Mouse (Mus musculus): ENCODE results near the gene Apol9b. TPM values are rescaled to one million over a fixed set of nuclear protein-coding genes. Genes with fewer than 3 reads are reported as not detected.

The Apol9b gene
- polyA plus RNA-seq, 1 experiment from 2014 or later, result not detected

DNA sequence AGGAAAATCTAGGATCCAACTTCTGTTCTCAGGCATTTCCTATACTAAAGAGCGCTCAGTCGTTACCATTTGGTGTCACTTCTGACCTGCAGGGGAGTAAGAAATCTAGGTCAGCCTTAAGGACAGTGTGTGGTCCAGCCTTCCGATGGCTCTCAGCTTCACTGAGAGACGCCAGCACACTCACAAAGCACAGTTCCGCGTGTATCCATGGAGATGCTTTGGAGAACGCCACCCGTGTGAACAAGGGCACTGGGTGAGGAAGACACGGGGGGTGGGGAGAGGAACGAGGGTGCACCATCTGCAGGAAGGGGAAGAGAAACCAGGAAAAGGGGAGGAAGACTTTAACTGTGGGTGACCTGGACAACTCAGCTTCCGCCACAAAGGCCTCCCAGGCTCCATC is 23.6 kb downstream of the Apol9b start:
- Histone ChIP-seq H3K4me2 (ENCODE audit: low read depth, severe bottlenecking) (no peak overlapping the region), H3K36me3 (ENCODE audit: control insufficient read depth, insufficient read depth, low read length) (no peaks in the 10 kb centered on the region), H3K27me3 (ENCODE audit: control insufficient read depth, insufficient read depth, low read length) (no peaks in the 10 kb centered on the region), H3K27ac (replicated peaks; ENCODE audit: low read depth, low read length) (no peak overlapping the region), H3K9ac (ENCODE audit: low read length) (no peak overlapping the region), H3K4me1 (ENCODE audit: control insufficient read depth, insufficient read depth, low read length) (no peaks in the 10 kb centered on the region), H3K4me3 (ENCODE audit: low read depth, low read length) (no peak overlapping the region), H3K9me3 (ENCODE audit: control insufficient read depth, low read length) (no peaks in the 10 kb centered on the region)
- 60% methylated on average over 11 of the region's 11 CpGs for WGBS
- DNase-seq (ENCODE audit: low spot score) (no peak), ATAC-seq (ENCODE audit: insufficient number of reproducible peaks, low FRiP score, low TSS enrichment, low read depth) (no peak)

DNA sequence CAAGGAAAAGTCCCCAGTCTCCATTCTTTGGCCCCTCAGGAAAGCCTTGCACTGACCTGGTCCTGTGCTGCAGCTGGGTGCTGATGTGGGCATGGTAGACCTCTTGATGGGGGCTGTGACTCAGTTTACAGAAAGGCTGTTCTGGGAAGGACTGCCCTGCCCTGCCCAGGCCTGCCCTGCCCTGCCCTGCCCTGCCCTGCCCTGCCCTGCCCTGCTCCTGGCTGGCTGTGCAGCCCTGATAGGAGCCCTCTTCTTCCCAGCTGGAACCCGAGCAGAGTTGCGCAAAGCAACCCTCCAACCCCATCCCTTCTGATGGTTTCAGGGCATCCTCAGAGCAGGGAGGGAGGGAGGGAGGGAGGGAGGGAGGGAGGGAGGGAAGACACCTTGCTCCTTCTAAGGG is 26.3 kb downstream of the Apol9b start:
- Histone ChIP-seq H3K9me3 (ENCODE audit: control insufficient read depth, low read length) (no peaks in the 10 kb centered on the region), H3K4me2 (ENCODE audit: low read depth, severe bottlenecking) (no peak overlapping the region), H3K27ac (replicated peaks; ENCODE audit: low read depth, low read length) (no peak overlapping the region), H3K36me3 (ENCODE audit: control insufficient read depth, insufficient read depth, low read length) (0 out of 2 replicates have a peak, but pooled peaks cover 1% of the 10 kb centered on the region), H3K27me3 (ENCODE audit: control insufficient read depth, insufficient read depth, low read length) (no peaks in the 10 kb centered on the region), H3K4me3 (ENCODE audit: low read depth, low read length) (no peak overlapping the region), H3K9ac (ENCODE audit: low read length) (no peak overlapping the region), H3K4me1 (ENCODE audit: control insufficient read depth, insufficient read depth, low read length) (no peaks in the 10 kb centered on the region)
- DNase-seq (ENCODE audit: low spot score) (no peak), ATAC-seq (ENCODE audit: insufficient number of reproducible peaks, low FRiP score, low TSS enrichment, low read depth) (no peak)
- 40% methylated on average over 2 of the region's 2 CpGs for WGBS

DNA sequence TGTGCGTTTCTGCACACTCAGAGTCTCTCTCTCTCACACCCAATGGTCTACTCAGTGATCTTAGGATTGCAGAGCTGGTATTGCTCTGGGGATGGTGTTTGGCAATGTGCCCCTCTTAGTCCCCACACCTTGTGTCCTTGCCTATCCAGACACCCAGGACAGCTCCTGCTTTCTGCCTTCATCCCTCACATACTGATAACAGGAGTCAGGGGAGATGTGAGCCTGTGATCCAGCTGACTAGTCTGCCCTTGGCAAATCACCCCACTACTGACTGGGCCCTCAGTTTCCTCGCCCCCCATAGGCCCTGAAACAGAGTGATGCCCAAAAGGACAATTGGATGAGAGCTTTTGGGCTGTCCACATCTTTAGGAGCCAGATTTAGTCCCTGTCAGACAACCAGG is 27.2 kb downstream of the Apol9b start:
- ATAC-seq (ENCODE audit: insufficient number of reproducible peaks, low FRiP score, low TSS enrichment, low read depth) (no peak), DNase-seq (ENCODE audit: low spot score) (no peak)
- 0 out of 2 replicates have a peak, but pooled peaks cover 2% of the 10 kb centered on the region for H3K36me3 ChIP-seq (ENCODE audit: control insufficient read depth, insufficient read depth, low read length)
- H3K9ac ChIP-seq (ENCODE audit: low read length), result no peak overlapping the region
- 60% methylated on average over 2 of the region's 2 CpGs for WGBS
- H3K27me3 ChIP-seq (ENCODE audit: control insufficient read depth, insufficient read depth, low read length), result no peaks in the 10 kb centered on the region
- H3K9me3 ChIP-seq (ENCODE audit: control insufficient read depth, low read length), result no peaks in the 10 kb centered on the region
- no peak overlapping the region for H3K4me3 ChIP-seq (ENCODE audit: low read depth, low read length)
- no peak overlapping the region for H3K4me2 ChIP-seq (ENCODE audit: low read depth, severe bottlenecking)
- H3K4me1 ChIP-seq (ENCODE audit: control insufficient read depth, insufficient read depth, low read length), result no peaks in the 10 kb centered on the region
- H3K27ac ChIP-seq (replicated peaks; ENCODE audit: low read depth, low read length), result no peak overlapping the region

DNA sequence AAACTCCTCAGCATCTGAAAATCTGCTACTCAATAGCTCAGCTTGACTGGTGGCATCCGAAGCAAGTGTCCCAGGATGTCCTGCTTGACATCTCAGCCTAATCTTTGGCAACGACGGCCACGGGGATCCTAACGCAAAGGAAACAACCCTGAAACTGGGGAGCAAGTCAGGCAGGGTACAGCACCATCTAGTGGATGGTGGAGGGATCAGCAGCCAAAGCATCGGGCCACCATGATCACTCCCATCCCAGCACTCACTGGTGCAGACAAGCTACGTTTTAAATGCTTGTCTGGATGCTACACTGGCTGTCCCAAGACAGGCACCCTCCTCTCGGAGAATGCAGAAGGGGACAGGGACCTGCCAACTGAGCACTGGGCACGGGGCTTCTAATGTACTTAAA is 28.0 kb downstream of the Apol9b start, which contains the start of gene Apol8:
Apol8 (minus strand) TSS at position 156 of the 400 bp plus-strand sequence.
- Histone ChIP-seq H3K36me3 (ENCODE audit: control insufficient read depth, insufficient read depth, low read length) (0 out of 2 replicates have a peak, but pooled peaks cover 5% of the 10 kb centered on the region), H3K4me3 (ENCODE audit: low read depth, low read length) (no peak within 1 kb of the TSS), H3K27ac (replicated peaks; ENCODE audit: low read depth, low read length) (no peak within 1 kb of the TSS), H3K9me3 (ENCODE audit: control insufficient read depth, low read length) (no peaks in the 10 kb centered on the region), H3K9ac (ENCODE audit: low read length) (no peak within 1 kb of the TSS), H3K4me1 (ENCODE audit: control insufficient read depth, insufficient read depth, low read length) (no peaks in the 10 kb centered on the region), H3K4me2 (ENCODE audit: low read depth, severe bottlenecking) (no peak within 1 kb of the TSS), H3K27me3 (ENCODE audit: control insufficient read depth, insufficient read depth, low read length) (no peaks in the 10 kb centered on the region)
- ATAC-seq (ENCODE audit: insufficient number of reproducible peaks, low FRiP score, low TSS enrichment, low read depth) (no peak), DNase-seq (ENCODE audit: low spot score) (peak; percentile 79)
- WGBS, result 10% methylated on average over 9 of the region's 9 CpGs

DNA sequence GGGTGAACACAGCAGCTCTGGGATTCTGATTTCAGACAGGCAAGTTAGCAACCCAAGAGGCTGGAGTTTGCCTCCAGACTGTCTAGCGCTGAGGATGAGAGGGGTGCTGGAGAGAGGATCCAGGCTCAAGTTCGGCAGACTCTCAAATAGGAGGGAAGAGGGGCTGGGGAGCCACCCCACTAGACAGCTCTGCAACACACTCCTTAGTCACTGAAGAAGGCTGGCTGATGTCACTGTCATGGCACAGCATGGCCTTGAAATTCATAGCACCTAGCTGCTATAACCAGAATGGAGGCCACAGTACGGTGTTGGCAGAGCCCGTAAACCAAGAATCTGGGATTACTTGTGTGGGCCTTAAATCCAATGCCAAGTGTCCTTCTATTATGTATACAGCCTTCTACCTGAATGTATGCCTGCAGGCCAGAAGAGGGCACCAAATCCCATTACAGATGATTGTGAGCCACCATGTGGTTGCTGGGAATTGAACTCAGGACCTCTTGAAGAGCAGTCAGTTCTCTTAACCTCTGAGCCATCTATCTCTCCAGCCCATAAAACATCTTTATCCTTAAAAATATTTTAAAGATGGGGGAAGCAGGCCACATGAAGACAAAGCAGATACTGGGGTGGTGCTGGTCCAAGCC is 28.9 kb downstream of the Apol9b start:
- Histone ChIP-seq H3K27me3 (ENCODE audit: control insufficient read depth, insufficient read depth, low read length) (no peaks in the 10 kb centered on the region), H3K4me1 (ENCODE audit: control insufficient read depth, insufficient read depth, low read length) (no peaks in the 10 kb centered on the region), H3K27ac (replicated peaks; ENCODE audit: low read depth, low read length) (no peak overlapping the region), H3K9ac (ENCODE audit: low read length) (no peak overlapping the region), H3K9me3 (ENCODE audit: control insufficient read depth, low read length) (no peaks in the 10 kb centered on the region), H3K36me3 (ENCODE audit: control insufficient read depth, insufficient read depth, low read length) (peaks cover 10% of the 10 kb centered on the region; the same call in 1 of the 2 replicates), H3K4me2 (ENCODE audit: low read depth, severe bottlenecking) (no peak overlapping the region), H3K4me3 (ENCODE audit: low read depth, low read length) (no peak overlapping the region)
- 79% methylated on average over 4 of the region's 4 CpGs for WGBS
- DNase-seq (ENCODE audit: low spot score) (no peak), ATAC-seq (ENCODE audit: insufficient number of reproducible peaks, low FRiP score, low TSS enrichment, low read depth) (no peak)

DNA sequence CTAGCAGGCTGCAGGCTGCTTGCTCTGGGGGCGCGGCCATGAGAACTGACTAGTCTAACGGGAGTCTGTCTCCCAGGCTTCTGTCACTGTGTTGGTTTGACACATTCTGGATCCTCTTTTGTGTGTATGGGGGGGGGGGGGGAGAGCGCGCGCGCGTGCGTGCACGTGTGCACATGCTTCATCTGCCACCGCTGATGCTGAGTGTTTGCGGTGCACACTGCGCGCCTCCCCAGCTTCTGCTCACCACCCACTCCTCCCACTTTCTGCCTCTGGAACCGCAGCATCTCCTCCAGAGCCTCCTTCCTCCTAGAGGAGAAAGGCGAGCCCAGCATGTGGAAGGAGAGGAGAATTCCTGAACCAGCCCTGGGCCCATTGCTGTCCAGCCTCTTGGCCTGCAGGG is 31.2 kb downstream of the Apol9b start:
- no peak for ATAC-seq (ENCODE audit: insufficient number of reproducible peaks, low FRiP score, low TSS enrichment, low read depth)
- Histone ChIP-seq H3K27ac (replicated peaks; ENCODE audit: low read depth, low read length) (no peak overlapping the region), H3K4me3 (ENCODE audit: low read depth, low read length) (no peak overlapping the region), H3K9me3 (ENCODE audit: control insufficient read depth, low read length) (no peaks in the 10 kb centered on the region), H3K36me3 (ENCODE audit: control insufficient read depth, insufficient read depth, low read length) (peaks cover 19% of the 10 kb centered on the region; the same call in 1 of the 2 replicates), H3K4me1 (ENCODE audit: control insufficient read depth, insufficient read depth, low read length) (no peaks in the 10 kb centered on the region), H3K4me2 (ENCODE audit: low read depth, severe bottlenecking) (no peak overlapping the region), H3K27me3 (ENCODE audit: control insufficient read depth, insufficient read depth, low read length) (no peaks in the 10 kb centered on the region), H3K9ac (ENCODE audit: low read length) (no peak overlapping the region)
- DNase-seq (ENCODE audit: low spot score), result no peak
- WGBS, result 95% methylated on average over 15 of the region's 16 CpGs

DNA sequence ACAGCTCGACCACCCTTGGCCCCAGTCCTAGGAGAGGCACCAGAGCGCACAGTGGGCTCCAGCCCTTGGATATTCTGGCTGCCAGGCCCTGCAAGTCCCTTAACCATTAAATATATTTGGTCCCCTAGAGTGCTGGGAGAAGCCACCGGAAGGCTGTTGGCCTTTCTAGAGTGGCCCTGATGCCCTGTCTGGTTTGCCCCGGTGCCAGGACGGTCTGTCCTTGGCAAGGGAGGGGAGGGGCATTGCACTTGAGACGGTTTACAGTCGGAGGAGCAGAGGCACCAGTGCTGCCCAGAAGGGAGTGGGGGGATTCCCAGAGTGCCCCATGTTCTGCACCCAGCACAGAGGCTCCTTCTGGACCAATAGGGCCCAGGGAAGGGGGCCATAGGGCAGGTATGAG is 32.2 kb downstream of the Apol9b start:
- Histone ChIP-seq H3K9me3 (ENCODE audit: control insufficient read depth, low read length) (no peaks in the 10 kb centered on the region), H3K4me1 (ENCODE audit: control insufficient read depth, insufficient read depth, low read length) (no peaks in the 10 kb centered on the region), H3K4me2 (ENCODE audit: low read depth, severe bottlenecking) (no peak overlapping the region), H3K9ac (ENCODE audit: low read length) (no peak overlapping the region), H3K4me3 (ENCODE audit: low read depth, low read length) (no peak overlapping the region), H3K27ac (replicated peaks; ENCODE audit: low read depth, low read length) (no peak overlapping the region), H3K27me3 (ENCODE audit: control insufficient read depth, insufficient read depth, low read length) (no peaks in the 10 kb centered on the region), H3K36me3 (ENCODE audit: control insufficient read depth, insufficient read depth, low read length) (peaks cover 19% of the 10 kb centered on the region; the same call in 1 of the 2 replicates)
- 97% methylated on average over 7 of the region's 7 CpGs for WGBS
- DNase-seq (ENCODE audit: low spot score), result no peak
- ATAC-seq (ENCODE audit: insufficient number of reproducible peaks, low FRiP score, low TSS enrichment, low read depth), result no peak

DNA sequence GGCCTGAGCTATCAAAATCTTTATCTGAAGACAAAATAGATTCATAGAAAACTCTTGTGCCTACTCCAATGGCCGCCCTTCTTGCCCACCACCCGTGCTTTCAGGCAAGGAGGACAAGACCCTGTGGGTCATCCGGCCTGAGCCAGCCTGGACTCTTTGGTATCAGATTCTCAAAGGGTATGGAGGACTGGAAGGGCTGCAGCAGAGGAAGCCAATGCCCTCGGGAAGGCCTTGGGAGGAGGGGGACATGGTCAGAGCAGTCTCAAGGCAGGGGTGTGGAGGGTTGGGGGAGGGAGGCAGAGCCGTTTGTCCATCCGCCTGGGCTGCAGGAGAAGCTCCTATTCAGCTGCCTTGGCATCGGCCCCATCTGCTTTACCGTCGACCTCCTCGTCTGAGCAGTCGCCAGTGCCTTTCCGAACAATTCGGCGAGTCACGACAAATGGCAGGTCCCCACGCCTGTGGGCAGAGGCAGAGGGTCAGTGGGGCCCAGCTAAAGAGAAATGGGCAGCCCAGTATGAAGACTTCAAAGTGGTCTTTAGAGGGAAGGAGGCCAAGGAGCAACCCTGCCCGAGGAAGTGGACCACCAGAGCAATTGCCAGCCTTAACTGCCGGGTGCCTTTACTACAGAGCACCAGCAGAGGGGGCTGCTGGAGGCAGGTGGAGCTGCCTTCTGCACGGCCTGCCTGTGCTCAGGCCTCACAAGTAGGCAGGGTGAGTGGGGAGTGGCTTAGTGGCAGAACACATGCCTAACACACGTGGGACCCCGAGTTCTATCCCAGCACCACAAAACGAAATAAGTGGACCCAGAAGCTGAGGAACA is 32.9 kb downstream of the Apol9b start:
- H3K27me3 ChIP-seq (ENCODE audit: control insufficient read depth, insufficient read depth, low read length), result no peaks in the 10 kb centered on the region
- no peaks in the 10 kb centered on the region for H3K9me3 ChIP-seq (ENCODE audit: control insufficient read depth, low read length)
- no peak overlapping the region for H3K9ac ChIP-seq (ENCODE audit: low read length)
- no peak overlapping the region for H3K4me2 ChIP-seq (ENCODE audit: low read depth, severe bottlenecking)
- ATAC-seq (ENCODE audit: insufficient number of reproducible peaks, low FRiP score, low TSS enrichment, low read depth) (no peak), DNase-seq (ENCODE audit: low spot score) (peak; percentile 65)
- peaks cover 26% of the 10 kb centered on the region; the same call in 1 of the 2 replicates for H3K36me3 ChIP-seq (ENCODE audit: control insufficient read depth, insufficient read depth, low read length)
- WGBS, result 76% methylated on average over 22 of the region's 22 CpGs
- H3K4me1 ChIP-seq (ENCODE audit: control insufficient read depth, insufficient read depth, low read length), result no peaks in the 10 kb centered on the region
- no peak overlapping the region for H3K27ac ChIP-seq (replicated peaks; ENCODE audit: low read depth, low read length)
- no peak overlapping the region for H3K4me3 ChIP-seq (ENCODE audit: low read depth, low read length)

All from limb, embryonic 11.5 days (tissue).